Mouse (Mus musculus) stomach, postnatal 0 days (tissue): ENCODE results near the gene Sept1. TPM values are rescaled to one million over a fixed set of nuclear protein-coding genes. Genes with fewer than 3 reads are reported as not detected.

Experiments used
- ATAC-seq: fragments of 200-750 bp; cut with Nextera tagmentation; 2 replicates; pipeline ENCODE4 v1.8.0; 2017; ENCODE audit not compliant: low FRiP score, low TSS enrichment
- DNase-seq: peaks from one replicate; pipeline ENCODE4 v3.0.0-alpha.2; 2016; ENCODE audit warnings: low spot score
- H3K27ac ChIP-seq: fragments of 300-500 bp; sonication (generic); replicated peaks from 2 replicates; pipeline ENCODE4 v1.5.1; 2014; ENCODE audit warnings: mild to moderate bottlenecking, control low read depth
- H3K27me3 ChIP-seq: fragments of 300-500 bp; sonication (generic); 2 replicates; pipeline ENCODE4 v1.6.1; 2014; ENCODE audit warnings: low read length; ENCODE audit not compliant: control insufficient read depth, insufficient read depth
- H3K36me3 ChIP-seq: fragments of 300-500 bp; sonication (generic); 2 replicates; pipeline ENCODE4 v1.6.1; 2014; ENCODE audit warnings: low read length, mixed read lengths; ENCODE audit not compliant: control insufficient read depth, insufficient read depth
- H3K4me1 ChIP-seq: fragments of 300-500 bp; sonication (generic); replicated peaks from 2 replicates; pipeline ENCODE4 v1.6.1; 2014; ENCODE audit warnings: antibody characterized with exemption; ENCODE audit not compliant: control insufficient read depth, insufficient read depth
- H3K4me2 ChIP-seq: fragments of 300-500 bp; sonication (generic); replicated peaks from 2 replicates; pipeline ENCODE4 v1.6.1; 2014; ENCODE audit warnings: low read depth, mild to moderate bottlenecking, control low read depth, moderate library complexity
- H3K4me3 ChIP-seq: fragments of 300-500 bp; sonication (generic); 2 replicates; pipeline ENCODE4 v1.5.1; 2014; ENCODE audit warnings: low read depth, low read length, control low read depth
- H3K9ac ChIP-seq: fragments of 300-500 bp; sonication (generic); 2 replicates; pipeline ENCODE4 v1.6.1; 2014; ENCODE audit warnings: mild to moderate bottlenecking, low read length, control low read depth, mixed read lengths
- H3K9me3 ChIP-seq: fragments of 300-500 bp; sonication (generic); 2 replicates; pipeline ENCODE4 v1.6.1; 2016; ENCODE audit warnings: low read length; ENCODE audit not compliant: control insufficient read depth
- CTCF ChIP-seq: IDR thresholded peaks from 2 replicates; pipeline ENCODE4 v1.5.1; 2016; ENCODE audit warnings: antibody characterized with exemption, low read depth, mild to moderate bottlenecking, moderate library complexity
- EP300 ChIP-seq: optimal IDR thresholded peaks from 2 replicates; pipeline ENCODE3; 2016; ENCODE audit warnings: antibody characterized with exemption
- WGBS: fragments of 180-500 bp; shearing (Covaris S2); extraction: QIAGEN DNeasy Blood & Tissue Kit; methylation state at CpG from one replicate; pipeline ENCODE4 v1.1.7; 2014; 5-methylcytosine and 5-hydroxymethylcytosine counted together
- polyA plus RNA-seq: library from polyadenylated mRNA; unstranded; fragments of >200 nt; fragmentation: Nextera tagmentation; extraction: Ambion mirVana; gene quantifications from 2 replicates; pipeline ENCODE4 v1.2.1, GENCODE M21; 2015

Gene Sept1
- polyA plus RNA-seq, 1 experiment from 2014 or later = 7.0 TPM

DNA sequence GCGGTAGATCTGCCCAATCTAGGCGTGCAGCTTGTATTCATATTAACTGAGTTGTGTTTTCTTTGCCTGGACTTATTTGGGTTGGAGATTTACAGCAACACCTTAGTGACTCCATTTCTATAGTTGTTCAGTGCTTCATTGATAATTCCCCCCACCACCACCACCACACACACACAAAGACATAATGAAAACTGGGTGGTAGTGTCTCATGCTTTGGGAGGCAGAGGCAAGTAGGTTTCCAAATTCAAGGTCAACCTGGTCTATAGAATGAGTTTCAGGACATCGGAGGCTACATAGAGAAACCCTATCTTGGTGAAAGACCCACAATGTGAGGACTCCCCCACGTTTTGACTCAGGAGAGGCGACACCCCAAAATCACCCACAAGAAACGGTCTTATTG is 8.3 kb downstream of the Sept1 start:
- TF ChIP-seq EP300 = no peak
- TF ChIP-seq CTCF = no peak
- ATAC-seq (no peak), DNase-seq (no peak)
- Histone ChIP-seq H3K27ac (no peak overlapping the region), H3K9ac (no peak overlapping the region), H3K4me2 (no peak overlapping the region), H3K9me3 (no peaks in the 10 kb centered on the region), H3K4me3 (no peak overlapping the region), H3K36me3 (no peaks in the 10 kb centered on the region), H3K4me1 (no peaks in the 10 kb centered on the region), H3K27me3 (no peaks in the 10 kb centered on the region)
- 86% methylated on average over 6 of the region's 6 CpGs for WGBS

DNA sequence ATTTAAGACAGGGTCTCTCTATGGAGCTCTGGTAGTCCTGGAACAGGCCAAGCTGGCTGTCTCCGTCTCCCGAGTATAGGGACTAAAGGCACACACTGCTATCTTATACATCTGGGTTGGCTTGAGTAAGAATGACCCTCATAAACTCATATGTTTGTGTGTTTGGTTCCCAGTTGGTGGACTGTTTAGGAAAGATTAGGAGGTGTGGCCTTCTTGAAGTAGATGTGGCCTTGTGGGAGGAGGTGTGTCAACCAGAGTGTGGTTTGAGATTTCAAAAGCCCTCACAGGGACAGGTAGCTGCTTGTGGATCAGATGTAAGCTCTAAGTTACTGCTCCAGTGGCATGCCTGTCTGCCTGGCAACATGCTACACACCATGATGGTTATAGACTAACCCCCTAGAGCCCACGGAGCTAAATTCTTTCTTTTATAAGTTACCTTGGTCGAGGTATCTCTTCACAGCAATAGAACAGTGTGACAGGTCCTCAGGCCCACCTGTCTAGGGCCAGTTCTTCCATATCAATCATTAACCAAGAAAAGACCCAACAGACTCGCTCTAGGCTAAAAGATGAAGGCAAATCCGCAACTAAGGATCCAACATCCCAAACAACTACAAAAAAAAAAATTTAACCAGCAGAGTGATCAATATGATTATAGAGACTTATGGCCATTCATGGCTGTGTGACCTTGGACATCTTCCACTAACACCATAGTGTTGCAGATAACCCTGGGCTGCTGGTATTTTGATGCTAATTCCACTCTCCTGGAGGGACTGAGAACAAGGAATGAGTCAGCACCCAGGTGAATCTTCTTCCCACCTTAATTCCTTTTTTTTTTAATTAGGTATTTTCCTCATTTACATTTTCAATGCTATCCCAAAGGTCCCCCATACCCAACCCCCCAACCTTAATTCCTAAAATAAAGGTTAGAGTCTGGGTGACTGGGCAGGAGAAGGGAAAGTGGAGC is 9.1 kb downstream of the Sept1 start:
- H3K4me2 ChIP-seq = no peak overlapping the region
- TF ChIP-seq CTCF (no peak), EP300 (no peak)
- H3K9me3 ChIP-seq = no peaks in the 10 kb centered on the region
- no peaks in the 10 kb centered on the region for H3K27me3 ChIP-seq
- DNase-seq (no peak), ATAC-seq (no peak)
- no peak overlapping the region for H3K27ac ChIP-seq
- WGBS = 79% methylated on average over 6 of the region's 6 CpGs
- H3K36me3 ChIP-seq = no peaks in the 10 kb centered on the region
- no peak overlapping the region for H3K4me3 ChIP-seq
- H3K4me1 ChIP-seq = no peaks in the 10 kb centered on the region
- H3K9ac ChIP-seq = no peak overlapping the region

DNA sequence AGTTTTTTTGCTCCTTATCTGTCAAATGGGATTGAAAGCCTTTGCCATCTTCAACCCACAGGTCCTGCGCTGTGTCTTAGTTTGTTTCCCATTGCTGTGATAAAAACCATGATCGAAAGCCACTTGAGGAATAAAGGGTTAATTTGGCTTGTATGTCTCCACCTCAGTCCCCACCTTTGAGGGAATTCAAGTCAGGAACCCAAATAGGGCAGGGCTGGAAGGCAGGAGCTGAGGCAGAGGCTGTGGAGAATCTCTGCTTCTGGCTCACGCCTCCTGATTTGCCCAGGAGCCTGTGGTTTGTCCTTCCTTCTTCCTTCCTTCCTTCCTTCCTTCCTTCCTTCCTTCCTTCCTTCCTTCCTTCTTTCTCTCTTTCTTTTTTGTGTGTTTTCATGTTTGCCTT is 9.8 kb downstream of the Sept1 start:
- H3K9me3 ChIP-seq = no peaks in the 10 kb centered on the region
- WGBS = 95% methylated on average over 3 of the region's 3 CpGs
- DNase-seq = no peak
- no peak for ATAC-seq
- no peak overlapping the region for H3K27ac ChIP-seq
- no peak overlapping the region for H3K4me2 ChIP-seq
- no peaks in the 10 kb centered on the region for H3K36me3 ChIP-seq
- H3K4me1 ChIP-seq = no peaks in the 10 kb centered on the region
- H3K9ac ChIP-seq = no peak overlapping the region
- no peaks in the 10 kb centered on the region for H3K27me3 ChIP-seq
- H3K4me3 ChIP-seq = no peak overlapping the region
- no peak for TF ChIP-seq EP300

DNA sequence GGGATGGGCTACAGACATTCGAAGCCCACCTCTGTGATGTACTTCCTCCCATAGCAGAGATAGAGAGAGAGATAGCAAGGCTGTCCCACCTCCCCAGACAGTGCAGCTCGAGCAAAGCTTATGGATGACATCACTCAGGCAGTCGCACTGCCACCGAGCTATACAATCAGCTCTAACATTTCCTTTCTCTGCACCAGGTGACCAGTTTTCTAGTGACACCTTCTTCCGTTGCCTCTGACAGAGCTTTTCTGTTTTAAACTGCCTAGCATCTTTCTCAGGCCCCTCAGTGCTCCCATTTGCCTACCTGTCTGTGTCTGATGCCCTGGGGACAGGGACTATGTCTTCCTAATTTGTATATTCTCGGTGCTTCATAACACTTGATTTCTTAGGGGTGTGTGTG is 12.5 kb downstream of the Sept1 start:
- Histone ChIP-seq H3K4me3 (no peak overlapping the region), H3K27me3 (no peaks in the 10 kb centered on the region), H3K27ac (no peak overlapping the region), H3K36me3 (no peaks in the 10 kb centered on the region), H3K4me1 (no peaks in the 10 kb centered on the region), H3K9me3 (no peaks in the 10 kb centered on the region), H3K9ac (no peak overlapping the region), H3K4me2 (no peak overlapping the region)
- no peak for DNase-seq
- ATAC-seq = no peak
- TF ChIP-seq CTCF = no peak
- no peak for TF ChIP-seq EP300
- 71% methylated on average over 6 of the region's 6 CpGs for WGBS

DNA sequence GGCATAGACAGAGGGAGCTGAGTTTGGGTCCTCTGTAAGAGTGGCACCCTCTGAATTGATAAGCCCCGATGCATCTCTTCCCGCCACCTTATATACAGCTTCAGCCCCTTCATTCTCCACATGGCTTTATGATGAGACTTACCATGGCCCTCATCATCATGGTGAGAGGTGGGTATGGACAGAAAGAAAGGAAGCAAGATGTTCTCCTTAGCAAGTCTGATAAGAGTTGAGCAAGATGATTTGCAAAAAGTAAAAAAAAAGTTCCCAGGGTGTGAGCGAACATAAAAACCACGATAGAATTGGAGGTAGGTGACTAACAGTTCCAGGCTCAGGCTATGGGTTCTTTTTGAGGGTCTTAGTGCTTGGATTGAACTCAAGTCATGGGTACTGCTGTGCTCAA is 14.3 kb downstream of the Sept1 start:
- no peak overlapping the region for H3K4me3 ChIP-seq
- no peak for DNase-seq
- H3K4me1 ChIP-seq = no peaks in the 10 kb centered on the region
- 91% methylated on average over 4 of the region's 4 CpGs for WGBS
- no peak overlapping the region for H3K4me2 ChIP-seq
- ATAC-seq = no peak
- H3K27me3 ChIP-seq = no peaks in the 10 kb centered on the region
- H3K9ac ChIP-seq = no peak overlapping the region
- no peaks in the 10 kb centered on the region for H3K36me3 ChIP-seq
- H3K9me3 ChIP-seq = no peaks in the 10 kb centered on the region
- H3K27ac ChIP-seq = no peak overlapping the region
- TF ChIP-seq EP300 (no peak), CTCF (no peak)

DNA sequence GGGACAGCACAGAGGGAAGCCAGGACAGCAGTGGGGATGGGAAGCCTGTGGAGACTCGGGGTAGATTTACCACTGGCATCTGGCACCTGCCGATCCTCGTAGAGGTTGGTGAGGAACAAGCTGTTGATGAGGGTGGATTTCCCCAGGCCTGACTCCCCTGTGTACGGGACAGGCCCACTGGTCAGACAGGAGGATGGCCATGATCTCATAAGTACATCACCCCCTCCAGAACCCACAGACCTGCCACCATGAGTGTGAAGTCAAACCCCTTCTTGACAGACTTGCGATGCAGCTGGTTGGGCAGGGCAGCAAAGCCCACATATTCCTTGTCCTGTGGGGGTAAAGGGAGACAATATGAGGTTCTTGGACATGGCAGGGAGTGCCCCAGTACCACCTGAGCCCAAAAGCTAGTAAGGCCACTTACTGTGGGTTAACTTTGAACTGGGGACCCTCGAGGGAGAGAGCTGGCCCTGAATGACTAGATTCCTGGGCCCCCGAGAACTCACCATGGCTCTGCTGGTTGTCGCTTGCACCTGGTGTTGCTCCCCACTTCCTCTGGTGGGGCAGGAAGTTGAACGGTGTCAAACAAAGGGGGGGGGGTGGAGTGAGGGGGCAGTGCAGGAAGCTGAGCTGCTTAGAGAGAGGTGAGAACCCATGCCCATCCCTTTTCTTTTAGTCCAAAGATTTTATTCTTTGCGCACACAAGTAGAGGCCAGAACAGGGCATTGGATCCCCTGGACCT is 14.9 kb downstream of the Sept1 start:
- Histone ChIP-seq H3K9ac (no peak overlapping the region), H3K36me3 (no peaks in the 10 kb centered on the region), H3K4me1 (no peaks in the 10 kb centered on the region), H3K27ac (no peak overlapping the region), H3K9me3 (no peaks in the 10 kb centered on the region), H3K4me2 (no peak overlapping the region), H3K4me3 (no peak overlapping the region), H3K27me3 (no peaks in the 10 kb centered on the region)
- WGBS = 65% methylated on average over 10 of the region's 10 CpGs
- no peak for TF ChIP-seq EP300
- no peak for TF ChIP-seq CTCF
- ATAC-seq (no peak), DNase-seq (no peak)
